31 mouse cellular contexts compared by ENCODE assay signal in the genomic region with DNA sequence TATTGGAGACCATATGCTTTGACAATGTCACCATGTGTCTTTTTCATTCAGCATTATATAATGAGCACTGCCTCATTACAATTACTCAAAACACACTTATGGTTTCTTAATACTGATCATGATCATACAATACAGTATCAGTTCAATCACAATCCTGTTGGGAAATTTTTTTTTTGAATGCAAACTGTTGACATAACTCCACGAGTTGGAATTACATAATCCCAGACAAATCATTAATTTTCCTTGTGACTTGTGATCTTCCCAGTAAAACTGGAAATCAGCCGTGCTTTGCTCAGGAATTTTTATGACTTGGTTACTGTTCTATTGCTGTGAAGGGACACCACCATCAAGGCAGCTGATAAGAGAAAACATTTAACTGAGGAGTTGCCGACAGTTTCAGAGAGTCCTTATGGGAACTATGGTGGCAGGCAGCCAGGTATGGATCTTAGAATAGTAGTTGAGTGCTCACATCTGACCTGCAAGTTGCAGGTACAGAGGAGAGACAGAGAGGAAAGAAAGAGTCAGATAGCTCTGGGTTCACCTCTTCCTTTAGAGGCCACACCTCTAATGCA. TPM values are rescaled to one million over a fixed set of nuclear protein-coding genes. Genes with fewer than 3 reads are reported as not detected.
DNase-seq lines count a peak whose midpoint lies in the region; ATAC-seq and TF ChIP-seq lines count a peak whose summit lies in the region.
"Had no signal": no experiment of that assay in that cellular context is flagged by ENCODE, and none has a peak within 500 bp of the region (broad histone marks: within the 10 kb centered on the region; RNA-seq: fewer than 3 reads in every experiment).

No protein-coding gene starts in this region.

- H3K27ac ChIP-seq in heart, adult 2 months, result no peak overlapping the region
- H3K27ac ChIP-seq in liver, adult 2 months (replicated peaks; ENCODE audit: insufficient read depth, low read depth, low read length), result peak overlapping the region; percentile 31
- no peak overlapping the region for H3K27ac ChIP-seq in liver, embryonic 11.5 days (ENCODE audit: low read depth, low read length)
- H3K27ac ChIP-seq in intestine, embryonic 14.5 days (ENCODE audit: low read depth), result no peak overlapping the region
- 0 out of 2 replicates have a peak overlapping the region, but pooled peaks have one; percentile 18 for H3K27ac ChIP-seq in stomach, postnatal 0 days (replicated peaks)
- H3K27ac ChIP-seq: forebrain, embryonic 13.5 days; hindbrain, embryonic 14.5 days; kidney, embryonic 15.5 days; limb, embryonic 13.5 days; liver, embryonic 13.5 days; macrophage; midbrain, embryonic 13.5 days; neural tube, embryonic 13.5 days had no signal

- TF ChIP-seq EP300 in heart, adult 2 months (IDR thresholded peaks at IDR 0.05; ENCODE audit: insufficient read depth, low read depth, low read length), result no peak
- TF ChIP-seq EP300 in stomach, postnatal 0 days (optimal IDR thresholded peaks at IDR 0.05), result no peak

- ATAC-seq in liver, embryonic 11.5 days (replicated peaks; ENCODE audit: low FRiP score), result no peak
- ATAC-seq in intestine, embryonic 14.5 days (replicated peaks; ENCODE audit: low FRiP score, low TSS enrichment, low read depth), result peak; percentile 81; the same call in 1 of the 2 replicates
- no peak for ATAC-seq in stomach, postnatal 0 days (ENCODE audit: low FRiP score, low TSS enrichment)
- ATAC-seq: activated CD4-positive, CD25-positive, alpha-beta regulatory T cell, adult 4 months; forebrain, embryonic 13.5 days; midbrain, embryonic 13.5 days had no signal

- no peak overlapping the region for H3K9ac ChIP-seq in heart, adult 2 months (ENCODE audit: low read depth, low read length)
- H3K9ac ChIP-seq in liver, adult 2 months (ENCODE audit: low read depth, low read length), result peak overlapping the region; percentile 35; the same call in 1 of the 2 replicates
- no peak overlapping the region for H3K9ac ChIP-seq in liver, embryonic 11.5 days (ENCODE audit: low read depth, low read length)
- no peak overlapping the region for H3K9ac ChIP-seq in intestine, embryonic 14.5 days (ENCODE audit: low read length)
- no peak overlapping the region for H3K9ac ChIP-seq in stomach, postnatal 0 days (ENCODE audit: low read length)
- H3K9ac ChIP-seq: forebrain, embryonic 13.5 days; hindbrain, embryonic 14.5 days; kidney, embryonic 15.5 days; limb, embryonic 13.5 days; liver, embryonic 13.5 days; midbrain, embryonic 13.5 days; neural tube, embryonic 13.5 days had no signal

- intact Hi-C loops in heart, postnatal 10 days (cut with DNase I), result loop anchor here (2.0 to 10.0 kb wide), 3 partner anchors 121 to 473 kb away; no protein-coding TSS in a partner anchor
- intact Hi-C loops in heart, adult 2 months (cut with DNase I), result loop anchor here (5.0 kb wide), 1 partner anchor 261 kb away; no protein-coding TSS in a partner anchor

- H3K4me3 ChIP-seq in heart, adult 2 months, result no peak overlapping the region
- H3K4me3 ChIP-seq in liver, adult 2 months (ENCODE audit: insufficient read depth, low read depth, low read length), result no peak overlapping the region
- H3K4me3 ChIP-seq in liver, embryonic 11.5 days (ENCODE audit: low read depth, low read length), result no peak overlapping the region
- no peak overlapping the region for H3K4me3 ChIP-seq in intestine, embryonic 14.5 days (ENCODE audit: low read depth, low read length)
- no peak overlapping the region for H3K4me3 ChIP-seq in stomach, postnatal 0 days (ENCODE audit: low read depth, low read length)
- H3K4me3 ChIP-seq: forebrain, embryonic 13.5 days; kidney, embryonic 15.5 days; limb, embryonic 13.5 days; liver, embryonic 13.5 days; midbrain, embryonic 13.5 days; neural tube, embryonic 13.5 days had no signal

- 35% methylated on average over 3 of the region's 3 CpGs for WGBS in heart, adult 2 months
- 11% methylated on average over 3 of the region's 3 CpGs for WGBS in liver, adult 2 months
- WGBS in liver, embryonic 11.5 days, result 64% methylated on average over 3 of the region's 3 CpGs
- 29% methylated on average over 3 of the region's 3 CpGs for WGBS in intestine, embryonic 14.5 days
- 35% methylated on average over 3 of the region's 3 CpGs for WGBS in stomach, postnatal 0 days

- TF ChIP-seq POLR2A in heart, adult 2 months (IDR thresholded peaks at IDR 0.05; ENCODE audit: insufficient read depth, low read depth, low read length), result no peak
- TF ChIP-seq POLR2A in liver, adult 2 months (IDR thresholded peaks at IDR 0.05; ENCODE audit: extremely low read depth, insufficient read depth, low read length), result no peak

- H3K4me2 ChIP-seq in liver, embryonic 11.5 days, result no peak overlapping the region
- H3K4me2 ChIP-seq in intestine, embryonic 14.5 days (ENCODE audit: low read length), result no peak overlapping the region
- H3K4me2 ChIP-seq in stomach, postnatal 0 days (replicated peaks; ENCODE audit: low read depth), result no peak overlapping the region
- H3K4me2 ChIP-seq: forebrain, embryonic 13.5 days; heart, embryonic 11.5 days; hindbrain, embryonic 14.5 days; kidney, embryonic 15.5 days; limb, embryonic 13.5 days; liver, embryonic 13.5 days; midbrain, embryonic 13.5 days; neural tube, embryonic 13.5 days had no signal

- peak; percentile 5 to 16 for DNase-seq in heart, postnatal 10 days
- no peak for DNase-seq in heart, adult 2 months
- DNase-seq in liver, adult 2 months (ENCODE audit: extremely low read depth, low read depth, low spot score), result peak; percentile 89
- no peak for DNase-seq in liver, embryonic 11.5 days (ENCODE audit: low spot score)
- DNase-seq in intestine, embryonic 14.5 days (ENCODE audit: low spot score), result no peak
- DNase-seq in stomach, postnatal 0 days (ENCODE audit: low spot score), result no peak
- no peak for DNase-seq in ovary, postnatal 14 days (ENCODE audit: low spot score)
- DNase-seq: adrenal gland, adult 8-10 months; cerebellum, adult 8-10 months; cerebellum, postnatal 25 days; gastrocnemius, postnatal 10 days; liver, embryonic 13.5 days; thymus, postnatal 14 days had no signal

- H3K36me3 ChIP-seq in heart, adult 2 months (ENCODE audit: control insufficient read depth, insufficient read depth, low read length), result no peaks in the 10 kb centered on the region
- H3K36me3 ChIP-seq in liver, adult 2 months (ENCODE audit: control insufficient read depth, insufficient read depth, low read length), result no peaks in the 10 kb centered on the region
- no peaks in the 10 kb centered on the region for H3K36me3 ChIP-seq in liver, embryonic 11.5 days (ENCODE audit: control insufficient read depth, insufficient read depth, low read length)
- H3K36me3 ChIP-seq in intestine, embryonic 14.5 days (ENCODE audit: control insufficient read depth, insufficient read depth, low read length), result no peaks in the 10 kb centered on the region
- no peaks in the 10 kb centered on the region for H3K36me3 ChIP-seq in stomach, postnatal 0 days (ENCODE audit: control insufficient read depth, insufficient read depth, low read length)
- H3K36me3 ChIP-seq: kidney, embryonic 15.5 days; limb, embryonic 13.5 days; liver, embryonic 13.5 days; midbrain, embryonic 13.5 days; neural tube, embryonic 13.5 days had no signal

- H3K9me3 ChIP-seq in liver, embryonic 11.5 days (ENCODE audit: control insufficient read depth, low read length), result no peaks in the 10 kb centered on the region
- H3K9me3 ChIP-seq in intestine, embryonic 14.5 days (ENCODE audit: control insufficient read depth, low read length), result no peaks in the 10 kb centered on the region
- no peaks in the 10 kb centered on the region for H3K9me3 ChIP-seq in stomach, postnatal 0 days (ENCODE audit: control insufficient read depth, low read length)
- H3K9me3 ChIP-seq: forebrain, embryonic 13.5 days; kidney, embryonic 15.5 days; limb, embryonic 13.5 days; liver, embryonic 13.5 days; midbrain, embryonic 13.5 days; neural tube, embryonic 13.5 days had no signal

- H3K27me3 ChIP-seq in heart, adult 2 months (ENCODE audit: control insufficient read depth, insufficient read depth, low read length), result no peaks in the 10 kb centered on the region
- no peaks in the 10 kb centered on the region for H3K27me3 ChIP-seq in liver, adult 2 months (ENCODE audit: control insufficient read depth, insufficient read depth, low read length)
- no peaks in the 10 kb centered on the region for H3K27me3 ChIP-seq in liver, embryonic 11.5 days (replicated peaks; ENCODE audit: control insufficient read depth, insufficient read depth, low read length)
- H3K27me3 ChIP-seq in intestine, embryonic 14.5 days (replicated peaks; ENCODE audit: control insufficient read depth, insufficient read depth, low read length), result no peaks in the 10 kb centered on the region
- no peaks in the 10 kb centered on the region for H3K27me3 ChIP-seq in stomach, postnatal 0 days (ENCODE audit: control insufficient read depth, insufficient read depth, low read length)
- H3K27me3 ChIP-seq: CH12.LX; forebrain, embryonic 13.5 days; kidney, embryonic 15.5 days; limb, embryonic 13.5 days; liver, embryonic 13.5 days; midbrain, embryonic 13.5 days; neural tube, embryonic 13.5 days had no signal

- TF ChIP-seq CTCF in heart, adult 2 months (IDR thresholded peaks at IDR 0.05), result no peak
- no peak for TF ChIP-seq CTCF in liver, adult 2 months (IDR thresholded peaks at IDR 0.05; ENCODE audit: low read depth, low read length)
- TF ChIP-seq CTCF in stomach, postnatal 0 days (IDR thresholded peaks at IDR 0.05; ENCODE audit: low read depth), result no peak

- no peaks in the 10 kb centered on the region for H3K4me1 ChIP-seq in heart, adult 2 months (ENCODE audit: control insufficient read depth, insufficient read depth, low read length)
- peaks cover 7% of the 10 kb centered on the region; the same call in 1 of the 2 replicates for H3K4me1 ChIP-seq in liver, adult 2 months (ENCODE audit: control insufficient read depth, insufficient read depth, low read length)
- no peaks in the 10 kb centered on the region for H3K4me1 ChIP-seq in liver, embryonic 11.5 days (replicated peaks; ENCODE audit: control insufficient read depth, insufficient read depth, low read length)
- no peaks in the 10 kb centered on the region for H3K4me1 ChIP-seq in intestine, embryonic 14.5 days (replicated peaks; ENCODE audit: control insufficient read depth, insufficient read depth, low read length)
- no peaks in the 10 kb centered on the region for H3K4me1 ChIP-seq in stomach, postnatal 0 days (replicated peaks; ENCODE audit: control insufficient read depth, insufficient read depth)
- H3K4me1 ChIP-seq: forebrain, embryonic 13.5 days; kidney, embryonic 15.5 days; limb, embryonic 13.5 days; liver, embryonic 13.5 days; midbrain, embryonic 13.5 days; neural tube, embryonic 13.5 days had no signal

- H3K79me2 ChIP-seq in heart, adult 2 months (replicated peaks; ENCODE audit: control insufficient read depth, insufficient read depth, low read length), result no peaks in the 10 kb centered on the region
- no peaks in the 10 kb centered on the region for H3K79me2 ChIP-seq in liver, adult 2 months (ENCODE audit: control insufficient read depth, insufficient read depth, low read length)

RNA-seq across cellular contexts. Expression of a gene that starts 53.8 kb away (rescaled TPM):
- not detected for total RNA-seq in heart, postnatal 10 days (2021)
- not detected for total RNA-seq in heart, adult 2 months (2021)
- polyA plus RNA-seq in heart, adult 2 months (2012; rRNA removed), result not detected in 2 replicates
- total RNA-seq in liver, adult 2 months (2014; rRNA removed), result 0.07 TPM in 1 of 2 replicates, not detected in the other
- polyA plus RNA-seq in liver, adult 2 months (2012; rRNA removed), result not detected in 2 replicates
- not detected in 2 replicates for polyA plus RNA-seq in liver, embryonic 11.5 days (2014; fragmentation: Nextera tagmentation; extraction: Ambion mirVana)
- polyA plus RNA-seq in intestine, embryonic 14.5 days (2014; fragmentation: Nextera tagmentation; extraction: Ambion mirVana), result 0.12 and 0.18 TPM in 2 replicates
- 0.04 and 0.07 TPM in 2 replicates for polyA plus RNA-seq in stomach, postnatal 0 days (2015; fragmentation: Nextera tagmentation; extraction: Ambion mirVana)
- total RNA-seq: CH12.LX; gastrocnemius, postnatal 10 days; granulocyte monocyte progenitor cell, adult 5-6 weeks; hematopoietic stem cell, adult 5-6 weeks; left cerebral cortex, adult 18-20 months; left cerebral cortex, postnatal 36 days; megakaryocyte-erythroid progenitor cell, adult 5-6 weeks had no signal
- polyA plus RNA-seq: C2C12; embryonic facial prominence, embryonic 11.5 days; forebrain, embryonic 13.5 days; heart, embryonic 11.5 days; hindbrain, embryonic 14.5 days; kidney, embryonic 15.5 days; limb, embryonic 13.5 days; liver, embryonic 13.5 days; midbrain, embryonic 13.5 days; neural tube, embryonic 13.5 days; stomach, embryonic 14.5 days had no signal

Comparison
In these comparisons a context has a peak if more than half of its experiments do, and no peak if none do; other contexts are left out.
1. DNase-seq: peak in heart, postnatal 10 days (2 of 2) and liver, adult 2 months (single experiment); none in heart, adult 2 months (0 of 2), liver, embryonic 11.5 days (single experiment), intestine, embryonic 14.5 days (single experiment), stomach, postnatal 0 days (single experiment) and ovary, postnatal 14 days (single experiment).
2. H3K27ac ChIP-seq: peak in liver, adult 2 months (single experiment) and stomach, postnatal 0 days (single experiment); none in heart, adult 2 months (single experiment), liver, embryonic 11.5 days (single experiment) and intestine, embryonic 14.5 days (single experiment).